Mouse (Mus musculus) MEL (cell line): Measurements from ENCODE around the gene Zic3.

Source experiments
- CTCF ChIP-seq, 3 experiments: IDR thresholded peaks in 2 of 3; conservative IDR thresholded peaks in 1 of 3; 2 replicates each; pipeline ENCODE4 v1.5.1; 2011 to 2012; ENCODE audit warnings: low read length in 3 of 3, low read depth in 2 of 3, mild to moderate bottlenecking in 2 of 3, improper control_type of control experiment in 1 of 3, inconsistent platforms in 1 of 3, mixed read lengths in 1 of 3, moderate library complexity in 1 of 3; ENCODE audit not compliant: control insufficient read depth in 1 of 3, insufficient read depth in 1 of 3, poor library complexity in 1 of 3, severe bottlenecking in 1 of 3
- HCFC1 ChIP-seq: IDR thresholded peaks from 2 replicates; pipeline ENCODE4 v1.6.1; 2012; ENCODE audit warnings: low read depth, mild to moderate bottlenecking, inconsistent platforms, low read length, improper control_type of control experiment, moderate library complexity
- MEF2A ChIP-seq: IDR thresholded peaks from 2 replicates; pipeline ENCODE4 v1.6.1; 2014; ENCODE audit warnings: low read depth, mild to moderate bottlenecking, inconsistent platforms, low read length, improper control_type of control experiment; ENCODE audit not compliant: poor library complexity, insufficient replicate concordance, severe bottlenecking; ENCODE audit errors: extremely low read depth
- POLR2A ChIP-seq, 2 experiments: IDR thresholded peaks; 2 replicates each; pipeline ENCODE4 v1.6.1; 2011 to 2012; ENCODE audit warnings: low read length in 2 of 2, mild to moderate bottlenecking in 2 of 2, control low read depth in 1 of 2, improper control_type of control experiment in 1 of 2, low read depth in 1 of 2, moderate library complexity in 1 of 2; ENCODE audit not compliant: control insufficient read depth in 1 of 2, insufficient read depth in 1 of 2, poor library complexity in 1 of 2
- POLR2AphosphoS2 ChIP-seq: IDR thresholded peaks from 2 replicates; pipeline ENCODE4 v1.6.1; 2011; ENCODE audit warnings: low read length, improper control_type of control experiment
- ZMIZ1 ChIP-seq: IDR thresholded peaks from 2 replicates; pipeline ENCODE4 v1.6.1; 2012; ENCODE audit warnings: low read depth, mild to moderate bottlenecking, inconsistent platforms, low read length, improper control_type of control experiment, moderate library complexity

- TF ChIP-seq POLR2AphosphoS2 (no peak), ZMIZ1 (no peak), HCFC1 (no peak), POLR2A (IDR thresholded peaks at IDR 0.05; ENCODE audit: control insufficient read depth in 1 of 2, insufficient read depth in 1 of 2, low read depth in 1 of 2, low read length in 2 of 2, poor library complexity in 1 of 2) (no peak), CTCF (IDR thresholded peaks at IDR 0.05 in 2 of 3, conservative IDR thresholded peaks at IDR 0.05 in 1 of 3; ENCODE audit: control insufficient read depth in 1 of 3, insufficient read depth in 1 of 3, low read depth in 2 of 3, low read length in 3 of 3, poor library complexity in 1 of 3, severe bottlenecking in 1 of 3) (no peak), MEF2A (no peak)
These were observed 3.8 kb upstream of the Zic3 start for GRCm38 (mm10) chrX:58018720-58019119.
